Mouse (Mus musculus) left cerebral cortex, adult 11 months (tissue): ENCODE measurements at regions not wholly inside any gene's neighbourhood (a gene's known extent, or its start where the extent isn't known, plus 50 kb on each side); places are given as distances from the start of the nearest gene placed in this dataset.
"Not testable (repeated sequence)": the region's sequence is repeated elsewhere in the genome, so short reads cannot be mapped to it uniquely, and the experiment has no call there.

Experiments used
- DNase-seq: peaks from one replicate; pipeline ENCODE4 v3.0.0; 2022; ENCODE audit warnings: low spot score

GRCm38 (mm10) chr14:71639083-71639482 lies 852.6 kb downstream of the Gm9195 start:
- no peak for DNase-seq

- DNase-seq, result no peak
Observed at GRCm38 (mm10) chr14:71635091-71635490, 856.5 kb downstream of the Gm9195 start.

GRCm38 (mm10) chr14:71609698-71610301 lies 881.8 kb downstream of the Gm9195 start:
- no peak for DNase-seq

- no peak for DNase-seq
Observed at GRCm38 (mm10) chr14:71603710-71604109, 887.9 kb downstream of the Gm9195 start.

- no peak for DNase-seq
Observed at GRCm38 (mm10) chr14:71597859-71598258, 893.8 kb downstream of the Gm9195 start.

- no peak for DNase-seq
Observed at GRCm38 (mm10) chr14:71588694-71589240, 902.9 kb downstream of the Gm9195 start.

GRCm38 (mm10) chr14:71588006-71588405 lies 903.6 kb downstream of the Gm9195 start:
- peak; percentile 1 for DNase-seq

GRCm38 (mm10) chr14:71564816-71565215 lies 926.8 kb downstream of the Gm9195 start:
- DNase-seq, result no peak

GRCm38 (mm10) chr14:71561906-71562305 lies 929.7 kb downstream of the Gm9195 start:
- no peak for DNase-seq

- not testable (repeated sequence) for DNase-seq
Observed at GRCm38 (mm10) chr14:71554324-71554723, 937.3 kb downstream of the Gm9195 start.

- no peak for DNase-seq
Observed at GRCm38 (mm10) chr14:71543580-71543979, 943.9 kb upstream of the Fam160b2 start.

- no peak for DNase-seq
Observed at GRCm38 (mm10) chr14:71532074-71532659, 932.5 kb upstream of the Fam160b2 start.

GRCm38 (mm10) chr14:71531298-71531697 lies 931.7 kb upstream of the Fam160b2 start:
- no peak for DNase-seq

- DNase-seq, result peak; percentile 14
Observed at GRCm38 (mm10) chr14:71530421-71530820, 930.8 kb upstream of the Fam160b2 start.

GRCm38 (mm10) chr14:71518541-71518940 lies 918.9 kb upstream of the Fam160b2 start:
- no peak for DNase-seq

- no peak for DNase-seq
Observed at GRCm38 (mm10) chr14:71500851-71501250, 901.2 kb upstream of the Fam160b2 start.

- DNase-seq, result no peak
Observed at GRCm38 (mm10) chr14:71491201-71491600, 891.6 kb upstream of the Fam160b2 start.

- DNase-seq, result no peak
Observed at GRCm38 (mm10) chr14:71486176-71486970, 886.7 kb upstream of the Fam160b2 start.

GRCm38 (mm10) chr14:71475656-71476055 lies 876.0 kb upstream of the Fam160b2 start:
- DNase-seq, result no peak

- no peak for DNase-seq
Observed at GRCm38 (mm10) chr14:71473907-71474306, 874.3 kb upstream of the Fam160b2 start.

GRCm38 (mm10) chr14:71432364-71432763 lies 832.7 kb upstream of the Fam160b2 start:
- DNase-seq, result no peak
